Mouse (Mus musculus) kidney, postnatal 4 days (tissue): ENCODE measurements around the gene Sgcd.

Experiments
- DNase-seq, 2 experiments: peaks; one replicate each; pipeline ENCODE4 v3.0.0; 2021; ENCODE audit warnings: mixed read lengths in 2 of 2

The Sgcd gene

GRCm38 (mm10) chr11:46912656-46913237, 1076.0 kb downstream of the Sgcd start:
- DNase-seq: no peak

- no peak for DNase-seq
Observed at GRCm38 (mm10) chr11:46904281-46904680, 1084.5 kb downstream of the Sgcd start.

GRCm38 (mm10) chr11:46889093-46889492, 1099.7 kb downstream of the Sgcd start:
- no peak for DNase-seq

GRCm38 (mm10) chr11:46882456-46882855, 1106.3 kb downstream of the Sgcd start:
- DNase-seq: no peak

GRCm38 (mm10) chr11:46875774-46876173, 1113.0 kb downstream of the Sgcd start:
- DNase-seq: no peak

- no peak for DNase-seq
Observed at GRCm38 (mm10) chr11:46868594-46868993, 1120.2 kb downstream of the Sgcd start.

GRCm38 (mm10) chr11:46864809-46865208, 1124.0 kb downstream of the Sgcd start:
- peak; percentile 48 to 51 for DNase-seq

GRCm38 (mm10) chr11:46848221-46848971, 1140.4 kb downstream of the Sgcd start:
- peak; percentile 40 to 51 for DNase-seq

GRCm38 (mm10) chr11:46847827-46848220, 1140.9 kb downstream of the Sgcd start:
- peak in 1 of 2 experiments; percentile 7 for DNase-seq

GRCm38 (mm10) chr11:46846661-46847060, 1142.1 kb downstream of the Sgcd start:
- DNase-seq: peak; percentile 20 to 44
